Mouse (Mus musculus) bone marrow macrophage, adult 2 months (primary cell): Measurements from ENCODE around the gene Arhgap5.

ENCODE experiments used
- CTCF ChIP-seq: IDR thresholded peaks from 2 replicates; pipeline ENCODE4 v1.5.1; 2012; ENCODE audit warnings: low read depth, mild to moderate bottlenecking, low read length, moderate library complexity
- POLR2A ChIP-seq: IDR thresholded peaks from 2 replicates; pipeline ENCODE4 v1.6.1; 2012; ENCODE audit warnings: mild to moderate bottlenecking, low read depth, low read length, borderline replicate concordance

DNA sequence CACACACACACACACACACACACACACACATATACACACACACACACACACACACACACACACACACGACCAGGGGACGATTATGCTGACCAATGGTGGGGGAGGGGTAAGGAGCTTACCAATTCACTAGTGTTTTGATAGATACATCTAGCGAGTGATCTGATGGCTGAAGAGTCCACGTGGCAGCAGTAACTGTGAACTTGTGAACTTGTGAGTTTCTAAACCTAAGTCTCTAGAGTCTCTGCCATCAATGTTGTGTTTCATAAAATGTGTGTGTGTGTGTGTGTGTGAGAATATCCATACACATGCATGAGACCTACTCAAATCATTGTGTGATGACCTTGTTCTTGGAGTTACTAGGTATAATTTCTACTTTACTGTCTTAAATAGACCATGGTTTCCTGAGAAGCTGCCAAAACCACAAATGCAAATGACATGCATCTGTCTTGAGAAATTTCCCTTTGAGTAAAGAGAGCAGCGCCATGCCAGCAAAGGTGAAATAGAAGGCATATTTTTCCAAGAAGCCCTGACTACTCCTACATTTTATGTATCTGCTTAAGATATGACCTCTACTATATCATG is 21.7 kb upstream of the Arhgap5 start:
- TF ChIP-seq CTCF (no peak), POLR2A (no peak)
